Mouse (Mus musculus): ENCODE results near the gene Zfyve27.

- TF ChIP-seq CTCF (IDR thresholded peaks at IDR 0.05; ENCODE audit: low read depth, low read length) (no peak), POLR2A (IDR thresholded peaks at IDR 0.05; ENCODE audit: borderline replicate concordance, low read depth, low read length) (no peak)
These were observed 65.9 kb downstream of the Zfyve27 start for GRCm38 (mm10) chr19:42229499-42230287.
